Mouse (Mus musculus) midbrain, embryonic 14.5 days (tissue): ENCODE data around the gene Slc8a3. TPM values are rescaled to one million over a fixed set of nuclear protein-coding genes. Genes with fewer than 3 reads are reported as not detected.
A peak's percentile ranks its signal among the peaks of the same experiment; 100 is the strongest.

Experiments used
- ATAC-seq: fragments of 200-750 bp; cut with Nextera tagmentation; 2 replicates; pipeline ENCODE4 v1.8.0; 2017; ENCODE audit warnings: moderate number of reproducible peaks, moderate library complexity; ENCODE audit not compliant: low FRiP score, low TSS enrichment
- DNase-seq: peaks from one replicate; pipeline ENCODE4 v3.0.0-alpha.2; 2015
- H3K27ac ChIP-seq: fragments of 300-500 bp; sonication (generic); replicated peaks from 2 replicates; pipeline ENCODE4 v1.5.1; 2014; ENCODE audit warnings: mild to moderate bottlenecking, low read depth, low read length, moderate library complexity
- H3K27me3 ChIP-seq: fragments of 300-500 bp; sonication (generic); 2 replicates; pipeline ENCODE4 v1.6.1; 2014; ENCODE audit warnings: low read length, control low read depth, mixed read lengths; ENCODE audit not compliant: control insufficient read depth, insufficient read depth
- H3K36me3 ChIP-seq: fragments of 300-500 bp; sonication (generic); 2 replicates; pipeline ENCODE4 v1.6.1; 2014; ENCODE audit warnings: low read length, control low read depth; ENCODE audit not compliant: control insufficient read depth, insufficient read depth
- H3K4me1 ChIP-seq: fragments of 300-500 bp; sonication (generic); 2 replicates; pipeline ENCODE4 v1.6.1; 2014; ENCODE audit warnings: mild to moderate bottlenecking, antibody characterized with exemption, low read length, control low read depth; ENCODE audit not compliant: control insufficient read depth, insufficient read depth
- H3K4me2 ChIP-seq: fragments of 300-500 bp; sonication (generic); 2 replicates; pipeline ENCODE4 v1.6.1; 2014; ENCODE audit warnings: mild to moderate bottlenecking, low read length, moderate library complexity
- H3K4me3 ChIP-seq: fragments of 300-500 bp; sonication (generic); replicated peaks from 2 replicates; pipeline ENCODE4 v1.5.1; 2014; ENCODE audit warnings: low read depth, low read length
- H3K9ac ChIP-seq: fragments of 300-500 bp; sonication (generic); replicated peaks from 2 replicates; pipeline ENCODE4 v1.6.1; 2014; ENCODE audit warnings: mild to moderate bottlenecking, low read length, moderate library complexity
- H3K9me3 ChIP-seq: fragments of 300-500 bp; sonication (generic); 2 replicates; pipeline ENCODE4 v1.6.1; 2016; ENCODE audit warnings: low read length, control low read depth, mixed read lengths; ENCODE audit not compliant: control insufficient read depth
- WGBS: fragments of 180-500 bp; shearing (Covaris S2); extraction: QIAGEN DNeasy Blood & Tissue Kit; methylation state at CpG from one replicate; pipeline ENCODE4 v1.1.7; 2014; 5-methylcytosine and 5-hydroxymethylcytosine counted together
- polyA plus RNA-seq: library from polyadenylated mRNA; unstranded; fragments of >200 nt; fragmentation: Nextera tagmentation; extraction: Ambion mirVana; gene quantifications from 2 replicates; pipeline ENCODE4 v1.2.1, GENCODE M21; 2014

Gene Slc8a3
- polyA plus RNA-seq, 1 experiment from 2014 or later = 6.1 TPM

GRCm38 (mm10) chr12:81184967-81185366 is 148.0 kb downstream of the Slc8a3 start:
- Histone ChIP-seq H3K9me3 (no peaks in the 10 kb centered on the region), H3K27me3 (no peaks in the 10 kb centered on the region), H3K36me3 (peaks cover 4% of the 10 kb centered on the region; the same call in 1 of the 2 replicates), H3K4me2 (no peak overlapping the region), H3K4me3 (no peak overlapping the region), H3K4me1 (no peaks in the 10 kb centered on the region), H3K9ac (no peak overlapping the region), H3K27ac (no peak overlapping the region)
- WGBS = 95% methylated on average over 2 of the region's 2 CpGs
- no peak for DNase-seq
- no peak for ATAC-seq

- ATAC-seq (no peak), DNase-seq (peak; percentile 81)
- Histone ChIP-seq H3K36me3 (peaks cover 7% of the 10 kb centered on the region; the same call in 1 of the 2 replicates), H3K27ac (no peak overlapping the region), H3K27me3 (no peaks in the 10 kb centered on the region), H3K9me3 (no peaks in the 10 kb centered on the region), H3K4me1 (no peaks in the 10 kb centered on the region), H3K9ac (no peak overlapping the region), H3K4me3 (no peak overlapping the region), H3K4me2 (no peak overlapping the region)
- WGBS = 61% methylated on average over 3 of the region's 3 CpGs
These were observed 150.9 kb downstream of the Slc8a3 start for GRCm38 (mm10) chr12:81182073-81182472.

GRCm38 (mm10) chr12:81175252-81175651 is 157.7 kb downstream of the Slc8a3 start:
- 0 out of 2 replicates have a peak, but pooled peaks cover 3% of the 10 kb centered on the region for H3K36me3 ChIP-seq
- H3K27ac ChIP-seq = no peak overlapping the region
- 63% methylated on average over 9 of the region's 9 CpGs for WGBS
- no peaks in the 10 kb centered on the region for H3K4me1 ChIP-seq
- H3K9ac ChIP-seq = no peak overlapping the region
- H3K4me2 ChIP-seq = no peak overlapping the region
- DNase-seq = no peak
- ATAC-seq = no peak
- H3K4me3 ChIP-seq = no peak overlapping the region
- no peaks in the 10 kb centered on the region for H3K9me3 ChIP-seq
- H3K27me3 ChIP-seq = no peaks in the 10 kb centered on the region

GRCm38 (mm10) chr12:81173893-81174292 is 159.1 kb downstream of the Slc8a3 start:
- Histone ChIP-seq H3K27me3 (no peaks in the 10 kb centered on the region), H3K27ac (no peak overlapping the region), H3K9ac (no peak overlapping the region), H3K9me3 (no peaks in the 10 kb centered on the region), H3K4me1 (no peaks in the 10 kb centered on the region), H3K4me3 (no peak overlapping the region), H3K36me3 (0 out of 2 replicates have a peak, but pooled peaks cover under 1% of the 10 kb centered on the region), H3K4me2 (no peak overlapping the region)
- 93% methylated on average over 4 of the region's 4 CpGs for WGBS
- DNase-seq (no peak), ATAC-seq (no peak)

- no peak for ATAC-seq
- H3K27ac ChIP-seq = no peak overlapping the region
- WGBS = 93% methylated on average over 3 of the region's 3 CpGs
These were observed 160.0 kb downstream of the Slc8a3 start for GRCm38 (mm10) chr12:81173011-81173410.

GRCm38 (mm10) chr12:81170076-81170475 is 162.9 kb downstream of the Slc8a3 start:
- no peaks in the 10 kb centered on the region for H3K27me3 ChIP-seq
- H3K4me3 ChIP-seq = no peak overlapping the region
- no peak for ATAC-seq
- no peaks in the 10 kb centered on the region for H3K9me3 ChIP-seq
- H3K36me3 ChIP-seq = peaks cover 2% of the 10 kb centered on the region; the same call in 1 of the 2 replicates
- H3K4me2 ChIP-seq = no peak overlapping the region
- peaks cover 9% of the 10 kb centered on the region; the same call in 1 of the 2 replicates for H3K4me1 ChIP-seq
- H3K9ac ChIP-seq = no peak overlapping the region
- DNase-seq = no peak
- no peak overlapping the region for H3K27ac ChIP-seq
- WGBS = 82% methylated on average over 2 of the region's 2 CpGs

More at GRCm38 (mm10) chr12:81173011-81173410, 160.0 kb downstream of the Slc8a3 start:
- Histone ChIP-seq H3K27me3 (no peaks in the 10 kb centered on the region), H3K4me1 (no peaks in the 10 kb centered on the region), H3K36me3 (peaks cover 2% of the 10 kb centered on the region; the same call in 1 of the 2 replicates), H3K9ac (no peak overlapping the region), H3K9me3 (no peaks in the 10 kb centered on the region), H3K4me3 (no peak overlapping the region), H3K4me2 (no peak overlapping the region)
- DNase-seq = no peak

GRCm38 (mm10) chr12:81168494-81168893 is 164.5 kb downstream of the Slc8a3 start:
- Histone ChIP-seq H3K4me1 (peaks cover 9% of the 10 kb centered on the region; the same call in 1 of the 2 replicates), H3K27ac (no peak overlapping the region), H3K4me2 (no peak overlapping the region), H3K4me3 (no peak overlapping the region), H3K36me3 (peaks cover 2% of the 10 kb centered on the region; the same call in 1 of the 2 replicates), H3K9me3 (no peaks in the 10 kb centered on the region), H3K27me3 (no peaks in the 10 kb centered on the region), H3K9ac (no peak overlapping the region)
- DNase-seq (no peak), ATAC-seq (no peak)
- WGBS = 72% methylated on average over 2 of the region's 2 CpGs

- Histone ChIP-seq H3K27me3 (no peaks in the 10 kb centered on the region), H3K27ac (no peak overlapping the region), H3K9me3 (no peaks in the 10 kb centered on the region), H3K4me2 (no peak overlapping the region), H3K36me3 (peaks cover 2% of the 10 kb centered on the region; the same call in 1 of the 2 replicates), H3K9ac (no peak overlapping the region), H3K4me3 (no peak overlapping the region), H3K4me1 (peaks cover 9% of the 10 kb centered on the region; the same call in 1 of the 2 replicates)
- WGBS = 96% methylated on average over 7 of the region's 7 CpGs
- ATAC-seq (no peak), DNase-seq (no peak)
These were observed 164.9 kb downstream of the Slc8a3 start for GRCm38 (mm10) chr12:81168031-81168430.

- H3K9ac ChIP-seq = no peak overlapping the region
These were observed 165.8 kb downstream of the Slc8a3 start for GRCm38 (mm10) chr12:81167142-81167541.

More at GRCm38 (mm10) chr12:81167142-81167541, 165.8 kb downstream of the Slc8a3 start:
- no peaks in the 10 kb centered on the region for H3K9me3 ChIP-seq
- no peaks in the 10 kb centered on the region for H3K27me3 ChIP-seq
- ATAC-seq (no peak), DNase-seq (no peak)
- H3K4me3 ChIP-seq = no peak overlapping the region
- no peak overlapping the region for H3K27ac ChIP-seq
- WGBS = 88% methylated on average over 9 of the region's 9 CpGs
- no peak overlapping the region for H3K4me2 ChIP-seq
- H3K36me3 ChIP-seq = peaks cover 2% of the 10 kb centered on the region; the same call in 1 of the 2 replicates
- H3K4me1 ChIP-seq = peaks cover 9% of the 10 kb centered on the region; the same call in 1 of the 2 replicates
